Mouse (Mus musculus) stomach, embryonic 16.5 days (tissue): ENCODE measurements around the gene St3gal2. TPM values are rescaled to one million over a fixed set of nuclear protein-coding genes. Genes with fewer than 3 reads are reported as not detected.
"Not testable (repeated sequence)": the region's sequence is repeated elsewhere in the genome, so short reads cannot be mapped to it uniquely, and the experiment has no call there.

Source experiments
- ATAC-seq: fragments of 200-750 bp; cut with Nextera tagmentation; 2 replicates; pipeline ENCODE4 v1.8.0; 2017; ENCODE audit warnings: moderate number of reproducible peaks, moderate TSS enrichment; ENCODE audit not compliant: insufficient read depth, low FRiP score
- H3K27ac ChIP-seq: fragments of 300-500 bp; sonication (generic); 2 replicates; pipeline ENCODE4 v1.5.1; 2014; ENCODE audit warnings: low read length
- H3K27me3 ChIP-seq: fragments of 300-500 bp; sonication (generic); 2 replicates; pipeline ENCODE4 v1.6.1; 2014; ENCODE audit warnings: low read length, control low read depth, mixed read lengths; ENCODE audit not compliant: control insufficient read depth, insufficient read depth
- H3K36me3 ChIP-seq: fragments of 300-500 bp; sonication (generic); 2 replicates; pipeline ENCODE4 v1.6.1; 2014; ENCODE audit warnings: low read length; ENCODE audit not compliant: control insufficient read depth, insufficient read depth
- H3K4me1 ChIP-seq: fragments of 300-500 bp; sonication (generic); 2 replicates; pipeline ENCODE4 v1.6.1; 2014; ENCODE audit warnings: low read length, control low read depth, mixed read lengths; ENCODE audit not compliant: control insufficient read depth, insufficient read depth
- H3K4me2 ChIP-seq: fragments of 300-500 bp; sonication (generic); 2 replicates; pipeline ENCODE4 v1.6.1; 2014; ENCODE audit warnings: low read depth, low read length, mixed read lengths
- H3K4me3 ChIP-seq: fragments of 300-500 bp; sonication (generic); replicated peaks from 2 replicates; pipeline ENCODE4 v1.5.1; 2014; ENCODE audit warnings: mild to moderate bottlenecking, low read length
- H3K9ac ChIP-seq: fragments of 300-500 bp; sonication (generic); 2 replicates; pipeline ENCODE4 v1.6.1; 2014; ENCODE audit warnings: low read length
- H3K9me3 ChIP-seq: fragments of 300-500 bp; sonication (generic); replicated peaks from 2 replicates; pipeline ENCODE4 v1.6.1; 2016; ENCODE audit warnings: low read length, control low read depth; ENCODE audit not compliant: control insufficient read depth
- WGBS: fragments of 180-500 bp; shearing (Covaris S2); extraction: QIAGEN DNeasy Blood & Tissue Kit; methylation state at CpG from one replicate; pipeline ENCODE4 v1.1.7; 2014; 5-methylcytosine and 5-hydroxymethylcytosine counted together
- polyA plus RNA-seq: library from polyadenylated mRNA; unstranded; fragments of >200 nt; fragmentation: Nextera tagmentation; extraction: Ambion mirVana; gene quantifications from 2 replicates; pipeline ENCODE4 v1.2.1, GENCODE M21; 2015

St3gal2 gene
- polyA plus RNA-seq, 1 experiment from 2014 or later = 17.0 TPM

- no peaks in the 10 kb centered on the region for H3K27me3 ChIP-seq
- ATAC-seq = no peak
- no peaks in the 10 kb centered on the region for H3K36me3 ChIP-seq
- peak overlapping the region; percentile 78 for H3K4me3 ChIP-seq
- 58% methylated on average over 2 of the region's 2 CpGs for WGBS
- peak overlapping the region; percentile 11; the same call in 1 of the 2 replicates for H3K4me2 ChIP-seq
- H3K9ac ChIP-seq = no peak overlapping the region
- no peaks in the 10 kb centered on the region for H3K9me3 ChIP-seq
- no peak overlapping the region for H3K27ac ChIP-seq
- H3K4me1 ChIP-seq = peaks cover 3% of the 10 kb centered on the region
Measured at GRCm38 (mm10) chr8:110902579-110902965, 17.1 kb upstream of the St3gal2 start.

GRCm38 (mm10) chr8:110905404-110905803 lies 14.3 kb upstream of the St3gal2 start:
- Histone ChIP-seq H3K4me3 (no peak overlapping the region), H3K9ac (no peak overlapping the region), H3K9me3 (no peaks in the 10 kb centered on the region), H3K27me3 (no peaks in the 10 kb centered on the region), H3K27ac (no peak overlapping the region), H3K36me3 (no peaks in the 10 kb centered on the region), H3K4me1 (peaks cover 3% of the 10 kb centered on the region), H3K4me2 (no peak overlapping the region)
- WGBS = 88% methylated on average over 6 of the region's 6 CpGs
- ATAC-seq = no peak

GRCm38 (mm10) chr8:110906682-110907081 lies 13.0 kb upstream of the St3gal2 start:
- ATAC-seq = no peak
- H3K36me3 ChIP-seq = no peaks in the 10 kb centered on the region
- H3K27ac ChIP-seq = no peak overlapping the region
- H3K9me3 ChIP-seq = no peaks in the 10 kb centered on the region
- no peaks in the 10 kb centered on the region for H3K27me3 ChIP-seq
- no peak overlapping the region for H3K4me2 ChIP-seq
- H3K4me1 ChIP-seq = peaks cover under 1% of the 10 kb centered on the region
- WGBS = 91% methylated on average over 1 of the region's 1 CpGs
- no peak overlapping the region for H3K9ac ChIP-seq
- H3K4me3 ChIP-seq = no peak overlapping the region

GRCm38 (mm10) chr8:110909850-110910249 lies 9.9 kb upstream of the St3gal2 start:
- H3K4me2 ChIP-seq, H3K27ac ChIP-seq, H3K4me1 ChIP-seq, H3K36me3 ChIP-seq, H3K9ac ChIP-seq, H3K4me3 ChIP-seq, H3K27me3 ChIP-seq, H3K9me3 ChIP-seq, ATAC-seq: not testable (repeated sequence)

GRCm38 (mm10) chr8:110911576-110912570 lies 7.8 kb upstream of the St3gal2 start:
- Histone ChIP-seq H3K4me1 (no peaks in the 10 kb centered on the region), H3K27ac (no peak overlapping the region), H3K4me2 (no peak overlapping the region), H3K36me3 (no peaks in the 10 kb centered on the region), H3K9ac (no peak overlapping the region), H3K27me3 (no peaks in the 10 kb centered on the region), H3K9me3 (no peaks in the 10 kb centered on the region), H3K4me3 (no peak overlapping the region)
- 80% methylated on average over 15 of the region's 15 CpGs for WGBS
- ATAC-seq = no peak

GRCm38 (mm10) chr8:110917415-110917814 lies 2.3 kb upstream of the St3gal2 start:
- no peak overlapping the region for H3K4me3 ChIP-seq
- no peak overlapping the region for H3K4me2 ChIP-seq
- no peaks in the 10 kb centered on the region for H3K9me3 ChIP-seq
- no peaks in the 10 kb centered on the region for H3K27me3 ChIP-seq
- WGBS = 63% methylated on average over 2 of the region's 2 CpGs
- no peak overlapping the region for H3K9ac ChIP-seq
- no peak for ATAC-seq
- peaks cover 18% of the 10 kb centered on the region for H3K4me1 ChIP-seq
- no peaks in the 10 kb centered on the region for H3K36me3 ChIP-seq
- no peak overlapping the region for H3K27ac ChIP-seq

GRCm38 (mm10) chr8:110918027-110918426 lies 1.7 kb upstream of the St3gal2 start:
- no peak overlapping the region for H3K4me2 ChIP-seq
- no peak for ATAC-seq
- 74% methylated on average over 11 of the region's 11 CpGs for WGBS

GRCm38 (mm10) chr8:110918460-110918859 lies 1.3 kb upstream of the St3gal2 start:
- Histone ChIP-seq H3K36me3 (no peaks in the 10 kb centered on the region), H3K4me3 (no peak overlapping the region), H3K27ac (no peak overlapping the region), H3K9me3 (no peaks in the 10 kb centered on the region), H3K9ac (no peak overlapping the region), H3K4me2 (no peak overlapping the region), H3K4me1 (peaks cover 18% of the 10 kb centered on the region), H3K27me3 (no peaks in the 10 kb centered on the region)
- ATAC-seq = no peak
- WGBS = 40% methylated on average over 8 of the region's 8 CpGs

More at GRCm38 (mm10) chr8:110918027-110918426, 1.7 kb upstream of the St3gal2 start:
- peaks cover 18% of the 10 kb centered on the region for H3K4me1 ChIP-seq
- H3K9me3 ChIP-seq = no peaks in the 10 kb centered on the region
- no peaks in the 10 kb centered on the region for H3K27me3 ChIP-seq
- no peaks in the 10 kb centered on the region for H3K36me3 ChIP-seq
- H3K27ac ChIP-seq = no peak overlapping the region
- H3K4me3 ChIP-seq = no peak overlapping the region
- H3K9ac ChIP-seq = no peak overlapping the region

GRCm38 (mm10) chr8:110920032-110920772 lies 480 bp downstream of the St3gal2 start:
- peak; percentile 3; the same call in 1 of the 2 replicates for ATAC-seq

More at GRCm38 (mm10) chr8:110920032-110920772, 480 bp downstream of the St3gal2 start:
- Histone ChIP-seq H3K4me2 (peak overlapping the region; percentile 67), H3K4me1 (peaks cover 18% of the 10 kb centered on the region), H3K27ac (peak overlapping the region; percentile 73), H3K36me3 (no peaks in the 10 kb centered on the region), H3K9me3 (no peaks in the 10 kb centered on the region), H3K27me3 (no peaks in the 10 kb centered on the region), H3K4me3 (peak overlapping the region; percentile 83), H3K9ac (peak overlapping the region; percentile 86)
- WGBS = 3% methylated on average over 35 of the region's 37 CpGs
